Mouse (Mus musculus): ENCODE measurements around the gene Ckm.

- no peak for TF ChIP-seq NRF1 (IDR thresholded peaks at IDR 0.05; ENCODE audit: insufficient read depth, low read depth, low read length, poor library complexity, severe bottlenecking)
- TF ChIP-seq EP300 (IDR thresholded peaks at IDR 0.05; ENCODE audit: low read depth in 1 of 2, low read length in 2 of 2): no peak
- no peak for TF ChIP-seq POLR2A (IDR thresholded peaks at IDR 0.05; ENCODE audit: control insufficient read depth in 1 of 2, insufficient read depth in 1 of 2, low read depth in 1 of 2, low read length in 2 of 2, poor library complexity in 1 of 2)
Measured at GRCm38 (mm10) chr7:19373367-19373766, 31.2 kb upstream of the Ckm start.
